Mouse (Mus musculus): ENCODE measurements around the gene Trio.

Trio gene

GRCm38 (mm10) chr15:27945570-27945969 is 80.1 kb downstream of the Trio start:
- in situ Hi-C loops (cut with MboI, MseI), result no loop called here

DNA sequence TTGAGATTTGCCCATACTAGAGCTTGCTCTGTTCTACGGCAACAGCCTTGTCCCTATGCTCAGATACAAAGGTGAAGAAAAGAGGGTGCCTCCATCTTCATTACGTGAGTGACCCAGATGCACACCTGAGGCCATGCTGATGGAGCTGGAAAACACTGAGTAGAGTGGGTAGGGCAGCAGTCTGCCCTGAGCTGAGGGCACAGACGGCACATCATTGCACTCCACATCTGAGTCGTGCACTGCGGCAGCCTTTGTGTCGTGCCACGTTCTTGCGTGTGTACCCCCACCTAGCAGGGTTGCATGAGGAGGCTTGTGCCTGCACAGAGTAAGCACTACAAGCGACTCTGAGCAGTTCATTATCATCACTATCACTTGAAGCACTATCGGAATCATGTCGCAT is 80.8 kb downstream of the Trio start:
- in situ Hi-C loops (cut with MboI, MseI), result no loop called here

GRCm38 (mm10) chr15:27943486-27944195 is 82.0 kb downstream of the Trio start:
- in situ Hi-C loops (cut with MboI, MseI), result no loop called here

DNA sequence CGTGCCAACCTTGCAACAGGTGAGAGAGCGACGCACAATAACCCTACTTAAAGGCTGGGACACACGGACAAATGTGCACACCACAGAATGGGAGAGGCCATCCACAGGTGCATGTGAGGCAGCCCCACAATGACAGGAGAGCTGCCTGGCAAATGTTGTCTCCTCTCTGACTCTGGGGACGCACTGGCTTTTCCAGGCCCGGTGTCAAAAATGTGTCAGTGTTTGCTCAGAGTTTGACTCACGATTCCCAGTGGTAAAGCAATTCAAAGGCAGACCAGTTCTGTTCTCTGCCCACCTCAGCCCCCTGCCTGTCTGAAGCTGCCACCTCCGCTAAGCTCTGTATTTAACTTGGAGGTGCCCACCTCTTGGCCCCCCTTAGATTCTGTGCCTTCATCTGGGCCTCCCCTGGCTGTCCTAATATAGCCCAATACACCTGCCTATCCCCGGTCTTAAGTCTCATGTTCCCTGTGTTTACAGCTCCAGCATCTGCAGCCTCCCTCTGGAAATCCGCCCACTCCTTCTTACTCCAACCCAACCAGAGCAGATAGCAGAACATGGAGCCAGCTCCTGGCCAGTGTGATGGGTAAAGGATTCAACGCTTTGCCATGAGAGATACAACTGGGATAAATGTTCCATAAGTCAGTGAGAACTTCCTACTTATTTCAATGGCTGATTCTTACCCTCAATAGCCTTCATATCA is 83.3 kb downstream of the Trio start:
- in situ Hi-C loops (cut with MboI, MseI), result no loop called here

GRCm38 (mm10) chr15:27941441-27941840 is 84.2 kb downstream of the Trio start:
- in situ Hi-C loops (cut with MboI, MseI), result no loop called here

DNA sequence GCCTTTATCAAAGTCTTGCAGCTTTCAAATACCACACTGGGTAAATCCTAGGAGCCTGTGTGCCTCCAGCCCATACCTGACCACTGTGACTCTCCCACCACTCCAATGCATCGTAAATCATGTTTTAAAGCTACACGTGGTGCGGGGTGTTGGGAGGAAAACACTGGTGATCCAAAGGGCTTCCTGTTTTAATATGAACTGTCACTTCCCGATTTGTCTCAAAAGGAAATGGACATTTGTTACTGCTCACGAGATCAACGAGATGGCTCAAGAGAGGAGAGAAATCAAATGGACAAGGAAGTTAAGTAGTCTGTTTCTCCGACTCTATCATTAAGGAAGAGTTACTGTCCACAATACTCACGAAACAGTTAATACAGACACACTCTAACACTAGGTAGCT is 84.6 kb downstream of the Trio start:
- in situ Hi-C loops (cut with MboI, MseI), result no loop called here

GRCm38 (mm10) chr15:27940032-27940431 is 85.6 kb downstream of the Trio start:
- in situ Hi-C loops (cut with MboI, MseI), result no loop called here

GRCm38 (mm10) chr15:27938886-27939285 is 86.8 kb downstream of the Trio start:
- in situ Hi-C loops (cut with MboI, MseI), result no loop called here

- in situ Hi-C loops (cut with MboI, MseI), result no loop called here
These were observed 87.5 kb downstream of the Trio start for GRCm38 (mm10) chr15:27937861-27938833.

GRCm38 (mm10) chr15:27937003-27937860 is 88.4 kb downstream of the Trio start:
- in situ Hi-C loops (cut with MboI, MseI), result no loop called here

- in situ Hi-C loops (cut with MboI, MseI), result no loop called here
These were observed 89.6 kb downstream of the Trio start for GRCm38 (mm10) chr15:27935772-27936746.

GRCm38 (mm10) chr15:27933270-27933669 is 92.4 kb downstream of the Trio start:
- in situ Hi-C loops (cut with MboI, MseI), result no loop called here

DNA sequence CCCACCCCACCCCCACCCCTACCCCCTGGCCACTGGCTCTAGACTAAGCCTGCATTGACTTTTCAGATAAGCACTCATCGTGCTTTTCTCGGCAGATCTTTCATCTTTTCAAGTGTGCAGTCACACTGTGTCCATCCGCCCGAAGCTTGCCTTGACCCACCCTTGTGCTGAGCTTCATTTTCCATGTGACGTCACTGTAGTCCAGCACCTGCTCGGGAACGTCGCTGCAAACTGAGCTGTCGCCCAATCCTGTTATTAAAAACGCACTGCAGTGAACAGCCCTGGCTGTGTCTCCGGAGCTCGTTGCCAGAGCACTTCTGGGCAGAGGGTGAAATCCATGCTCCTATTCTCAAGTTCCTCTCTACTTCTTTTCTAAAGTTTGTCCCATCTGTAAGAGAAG is 93.8 kb downstream of the Trio start:
- in situ Hi-C loops (cut with MboI, MseI), result no loop called here

- in situ Hi-C loops (cut with MboI, MseI), result no loop called here
These were observed 94.2 kb downstream of the Trio start for GRCm38 (mm10) chr15:27931459-27931858.

DNA sequence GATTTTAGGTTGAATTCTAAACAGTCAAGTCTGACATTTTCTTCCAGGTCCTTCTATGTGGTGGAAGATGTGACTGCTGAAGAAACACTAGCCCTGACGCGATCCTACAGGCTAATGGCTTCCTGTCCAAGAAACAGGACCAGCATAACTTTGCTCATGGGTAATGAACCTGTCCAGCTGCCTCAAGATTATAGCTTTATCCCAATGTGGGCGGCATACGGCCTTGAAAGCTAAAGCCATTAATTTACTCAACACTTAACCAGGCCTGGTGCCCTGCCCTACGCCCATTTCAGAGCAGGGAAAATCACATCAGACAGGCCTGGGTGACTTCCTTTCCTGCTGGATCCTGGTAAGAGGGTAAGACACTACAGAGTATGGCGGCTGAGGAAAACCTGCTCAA is 98.0 kb downstream of the Trio start:
- in situ Hi-C loops (cut with MboI, MseI), result no loop called here

- in situ Hi-C loops (cut with MboI, MseI), result no loop called here
These were observed 98.7 kb downstream of the Trio start for GRCm38 (mm10) chr15:27926941-27927340.

DNA sequence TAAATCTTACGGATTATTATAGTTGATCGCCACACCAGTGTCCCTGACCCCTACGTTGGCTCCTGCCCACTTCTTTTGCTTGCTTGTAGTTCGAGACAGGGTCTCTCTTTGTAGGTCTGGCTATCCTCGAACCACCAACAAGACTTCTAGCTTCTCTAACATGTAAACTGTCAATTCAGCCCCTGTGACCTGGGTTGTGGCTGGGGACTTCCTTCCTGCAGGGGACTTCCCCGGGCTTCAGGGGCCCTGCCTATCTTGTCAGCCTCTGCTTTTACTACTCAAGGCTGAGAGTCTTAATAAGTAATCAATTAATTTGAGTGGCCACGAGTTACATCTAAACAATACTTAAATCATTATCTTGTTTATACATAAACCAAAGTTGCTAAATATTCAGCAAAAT is 99.2 kb downstream of the Trio start:
- in situ Hi-C loops (cut with MboI, MseI), result no loop called here

DNA sequence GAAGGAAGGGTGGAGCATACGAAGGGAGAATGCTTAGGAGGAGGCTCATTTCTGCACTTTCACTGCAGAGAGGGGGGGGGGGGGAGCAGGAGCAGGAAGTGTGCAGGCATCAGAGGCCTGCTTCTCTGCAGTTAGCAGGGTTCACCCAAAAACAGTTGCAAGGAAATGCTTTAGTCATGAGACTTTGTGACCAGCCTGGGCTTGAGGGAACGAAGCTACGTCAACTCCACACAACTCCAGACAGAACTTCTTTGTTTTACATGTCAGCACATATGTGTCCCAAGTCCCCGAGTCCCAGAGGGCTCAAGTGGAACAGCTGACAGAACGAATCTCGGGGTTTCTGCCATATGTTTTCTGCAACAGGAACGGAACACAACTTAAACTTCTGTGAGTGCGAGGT is 99.8 kb downstream of the Trio start:
- in situ Hi-C loops (cut with MboI, MseI), result no loop called here

GRCm38 (mm10) chr15:27925004-27925635 is 100.5 kb downstream of the Trio start:
- in situ Hi-C loops (cut with MboI, MseI), result no loop called here

DNA sequence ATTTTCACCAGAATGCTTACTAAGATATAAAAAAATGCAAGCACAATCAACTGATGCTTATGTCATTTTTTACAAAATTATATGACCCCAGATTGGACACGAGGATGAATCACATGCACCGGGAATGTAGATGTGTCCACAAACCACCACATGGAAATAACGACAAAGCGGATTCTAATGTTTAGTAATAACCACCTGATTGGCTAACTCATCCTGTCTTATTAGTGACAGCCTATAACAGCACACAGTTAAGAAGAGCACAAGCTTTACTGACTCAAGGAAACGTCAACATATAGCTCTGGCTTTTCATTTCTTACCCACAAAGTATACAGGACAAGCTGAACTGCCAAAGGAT is 101.7 kb downstream of the Trio start:
- in situ Hi-C loops (cut with MboI, MseI), result loop anchor here (5.0 kb wide), 1 partner anchor 258 kb away; no protein-coding TSS in a partner anchor
